Mouse (Mus musculus) lung, postnatal 36 days (tissue): ENCODE results near the gene Gm47841.

Experiments
- DNase-seq: peaks from one replicate; pipeline ENCODE4 v3.0.0; 2022; ENCODE audit warnings: mixed read lengths

Gene Gm47841

DNA sequence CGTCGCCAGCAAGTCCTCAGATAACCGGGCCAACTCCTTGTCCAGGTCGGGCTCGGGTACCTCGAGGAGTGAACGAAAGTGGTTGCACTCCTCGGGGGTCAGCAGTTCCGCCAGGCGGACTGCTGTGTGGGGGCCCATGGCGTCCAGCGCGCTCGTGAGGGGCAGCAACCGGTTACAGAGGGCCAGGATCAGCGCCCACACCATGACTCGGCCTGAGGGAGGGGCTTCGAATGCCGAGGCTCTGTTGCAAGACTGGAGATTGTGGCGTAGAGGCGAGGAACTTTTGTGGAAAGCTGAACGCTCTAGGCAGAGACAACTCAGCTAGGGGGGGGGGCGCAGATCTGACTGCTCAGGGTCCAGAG is at the start of gene Gm47841:
Gm47841 (minus strand) TSS at position 204 of the 362 bp plus-strand sequence.
- peak; percentile 24 for DNase-seq

DNA sequence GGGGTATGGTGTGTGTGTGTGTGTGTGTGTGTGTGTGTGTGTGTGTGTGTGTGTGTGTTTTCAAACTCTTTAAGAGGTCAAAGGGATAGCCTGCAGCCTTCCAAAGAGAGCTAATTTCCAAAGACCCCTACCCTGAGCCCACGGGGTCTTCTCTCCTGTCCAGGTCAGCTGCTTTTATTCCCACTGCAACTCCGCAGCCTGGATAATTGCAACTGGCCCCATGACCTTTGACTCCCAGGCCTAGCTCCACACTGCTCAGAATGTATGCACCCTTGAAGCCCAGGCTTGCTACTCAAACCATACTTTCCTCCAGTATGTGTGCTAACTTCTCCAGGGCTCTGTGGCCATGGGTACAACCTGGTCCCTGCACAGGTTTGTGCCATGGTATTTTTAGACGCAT is 48.2 kb upstream of the Gm47841 start:
- no peak for DNase-seq

DNA sequence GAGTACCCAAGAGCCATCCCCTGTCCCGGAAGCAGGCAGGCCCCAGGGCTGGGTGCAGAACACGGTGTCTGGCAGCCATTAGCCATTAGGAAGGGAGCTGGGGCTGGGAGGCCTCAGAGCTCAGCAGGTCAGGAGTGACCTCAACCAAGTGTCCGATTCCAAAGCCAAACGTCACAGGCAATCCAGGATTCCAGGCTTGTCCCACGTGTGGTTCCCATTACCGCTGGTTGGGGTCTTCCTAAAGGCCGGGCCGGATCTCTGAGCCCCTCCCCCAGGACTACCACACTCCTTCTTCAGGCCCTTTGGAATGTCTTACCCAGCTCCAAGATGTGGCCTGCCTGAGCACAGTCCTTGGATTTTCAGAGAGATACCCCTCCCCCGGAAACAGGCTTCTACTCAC is 47.8 kb upstream of the Gm47841 start:
- no peak for DNase-seq

DNA sequence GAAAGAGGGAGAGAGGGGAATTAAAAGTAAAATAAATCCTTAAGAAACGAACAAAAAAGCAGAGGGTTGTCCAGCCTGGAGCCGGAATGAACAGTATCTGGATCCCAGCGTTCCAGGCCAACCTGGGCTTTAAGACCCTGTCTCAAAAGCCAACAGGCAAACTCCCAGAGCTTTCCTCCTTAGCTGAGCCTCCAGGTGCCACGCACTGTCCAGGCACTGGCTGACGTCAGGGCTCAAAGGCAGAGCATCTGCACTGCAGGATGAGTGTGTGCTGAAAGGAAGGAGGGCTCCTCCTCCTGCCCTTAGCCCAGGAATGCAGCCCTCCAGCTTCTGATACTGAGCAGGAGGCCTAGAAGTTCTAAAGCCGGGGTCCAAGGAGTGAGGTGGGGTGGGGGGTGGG is 46.8 kb upstream of the Gm47841 start:
- DNase-seq: no peak

DNA sequence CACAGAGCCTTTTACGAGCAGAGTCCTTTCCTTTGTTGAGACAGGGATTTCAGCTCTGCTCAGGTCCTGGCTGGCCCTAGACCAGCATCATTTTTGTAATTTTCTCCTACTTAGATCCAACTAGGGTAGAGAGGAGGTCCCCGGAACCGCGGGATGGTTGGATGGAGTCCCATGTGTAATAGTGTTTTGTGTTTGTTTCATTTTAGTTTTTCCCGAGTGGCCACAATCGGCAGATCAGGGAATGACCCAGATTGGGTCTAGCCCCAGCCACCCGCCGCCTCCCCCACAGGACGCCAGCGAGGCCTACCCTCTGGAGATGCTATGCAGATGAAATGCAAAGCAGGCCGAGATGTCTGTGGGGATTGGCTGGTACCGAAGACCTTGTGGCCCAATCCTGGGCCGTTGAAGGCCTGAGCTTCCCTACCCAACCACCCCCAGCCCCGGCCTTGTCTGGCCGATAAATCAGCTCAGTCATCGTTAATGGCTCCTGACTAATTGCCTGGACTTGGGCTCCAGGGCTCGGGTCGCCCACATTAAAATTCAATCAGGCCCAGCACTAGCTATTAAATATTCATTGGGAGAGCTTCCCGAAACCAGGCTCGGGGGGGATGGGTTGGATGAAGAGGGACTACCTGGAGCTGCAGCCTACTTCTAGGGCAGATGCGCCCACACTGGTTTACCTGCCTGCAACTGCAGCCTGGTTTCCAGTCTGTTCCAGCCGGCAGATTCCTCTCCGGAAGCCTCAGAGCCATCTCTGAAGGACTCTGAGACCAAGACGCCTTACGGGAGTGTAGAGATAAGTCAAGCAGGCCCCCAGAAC is 45.8 kb upstream of the Gm47841 start:
- DNase-seq: no peak

DNA sequence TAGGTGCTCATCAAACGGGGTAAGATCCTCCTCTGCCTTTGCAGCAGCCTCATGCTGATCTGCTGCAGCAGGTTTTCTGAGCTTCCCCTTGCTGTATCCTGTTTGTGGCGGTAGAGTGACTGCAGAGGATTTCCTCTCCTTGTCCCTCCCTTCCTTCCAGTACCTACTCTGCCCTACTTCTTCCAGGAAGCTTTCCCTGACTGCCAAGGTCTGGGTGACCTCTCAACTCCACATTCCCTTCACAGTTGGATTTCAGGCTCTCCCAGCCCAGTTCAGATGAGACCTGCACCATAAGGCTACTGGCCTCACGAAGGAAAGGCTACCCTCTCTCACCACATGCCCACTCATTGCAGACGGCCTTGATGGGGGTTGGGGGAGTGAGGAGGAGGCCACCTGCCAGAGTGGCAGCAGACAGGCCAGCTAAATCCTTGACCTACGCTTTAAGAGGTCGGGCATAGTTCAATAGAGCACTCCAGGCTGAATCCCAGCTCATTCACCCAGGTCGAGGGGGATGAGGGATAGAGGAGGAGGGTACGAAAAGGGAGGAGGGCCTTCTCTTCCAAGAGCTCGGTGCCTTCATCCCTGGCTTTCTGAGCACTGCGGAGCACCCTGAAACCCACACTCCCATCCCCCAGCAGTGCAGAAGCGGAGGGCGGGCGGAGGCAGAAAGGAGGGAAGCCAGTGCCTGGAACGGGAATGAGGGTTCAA is 45.1 kb upstream of the Gm47841 start:
- no peak for DNase-seq

DNA sequence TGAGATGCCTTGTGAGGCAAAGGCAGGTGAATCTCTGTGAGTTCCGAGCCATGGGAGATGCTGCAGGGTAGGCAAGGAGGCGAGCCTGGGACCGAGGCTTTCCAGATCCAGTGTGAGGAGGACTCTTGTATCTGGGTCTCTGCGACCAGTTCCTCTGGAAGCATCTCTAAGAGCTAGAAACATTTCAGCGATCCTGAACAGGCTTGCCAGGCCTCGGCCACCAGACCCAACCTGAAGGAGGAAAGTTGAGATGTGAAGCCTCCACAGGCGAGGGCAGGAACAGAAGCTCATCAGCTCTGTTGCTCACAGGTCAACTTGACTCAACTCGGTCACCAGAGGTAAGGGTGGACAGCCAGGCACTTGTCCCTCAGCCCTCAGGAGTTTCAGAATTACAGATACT is 44.4 kb upstream of the Gm47841 start:
- no peak for DNase-seq

DNA sequence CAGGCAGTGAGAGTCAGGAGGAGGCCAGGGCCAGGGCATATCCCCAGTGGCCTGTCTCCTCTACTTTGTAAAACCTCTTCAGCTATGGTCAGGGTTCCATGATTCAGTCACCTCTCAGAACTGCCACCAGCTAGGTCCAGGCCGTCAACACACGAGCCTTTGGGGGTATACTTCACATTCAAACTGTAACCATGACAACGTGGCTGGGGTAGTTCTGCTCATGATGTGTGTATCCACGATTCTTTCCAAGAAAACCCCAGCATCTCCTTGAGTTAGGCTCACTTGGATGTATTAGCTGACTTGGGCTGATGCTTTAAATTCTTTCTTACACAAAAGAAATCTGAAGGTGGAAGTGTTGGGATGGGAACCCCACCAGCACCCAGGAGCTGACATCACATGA is 41.1 kb upstream of the Gm47841 start:
- DNase-seq: no peak

DNA sequence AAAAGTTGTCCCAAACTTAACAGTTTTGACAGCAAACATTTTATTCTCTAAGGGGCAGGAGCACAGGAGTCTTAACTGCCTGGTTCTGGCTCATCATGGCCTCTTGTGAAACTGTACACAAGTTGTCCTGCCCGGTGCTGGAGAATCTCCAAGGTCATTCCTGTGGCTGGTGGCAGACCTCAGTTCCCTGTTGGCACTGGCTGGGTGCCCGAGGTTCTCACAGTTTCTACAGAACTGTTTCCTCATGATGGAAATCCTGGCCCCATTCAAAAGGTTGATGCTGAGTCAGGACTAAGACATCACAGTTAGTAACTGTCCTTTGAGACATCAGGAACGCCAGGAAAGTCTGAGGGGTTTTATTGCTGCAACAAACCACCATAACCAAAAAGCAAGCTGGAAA is 39.8 kb upstream of the Gm47841 start:
- DNase-seq: peak; percentile 86

DNA sequence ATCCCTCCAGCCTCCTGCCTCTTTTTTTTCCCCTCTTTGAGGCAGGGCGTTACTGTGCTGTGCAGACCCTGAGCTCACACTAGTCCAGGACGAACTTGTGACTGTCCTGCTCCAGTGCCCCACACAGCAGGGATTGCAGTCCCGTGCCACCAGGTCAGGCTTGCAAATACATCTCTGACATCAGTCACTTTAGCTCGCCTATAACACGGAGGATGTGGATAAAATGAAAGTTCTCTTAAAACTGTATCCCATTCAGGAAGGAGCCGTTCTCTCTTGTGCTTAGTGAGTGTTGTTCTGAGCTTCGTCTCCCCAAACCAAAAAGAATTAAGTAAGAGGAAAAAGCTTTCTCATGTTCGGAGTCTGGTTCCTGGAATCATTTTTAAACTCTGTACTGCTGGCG is 39.3 kb upstream of the Gm47841 start:
- DNase-seq: no peak

DNA sequence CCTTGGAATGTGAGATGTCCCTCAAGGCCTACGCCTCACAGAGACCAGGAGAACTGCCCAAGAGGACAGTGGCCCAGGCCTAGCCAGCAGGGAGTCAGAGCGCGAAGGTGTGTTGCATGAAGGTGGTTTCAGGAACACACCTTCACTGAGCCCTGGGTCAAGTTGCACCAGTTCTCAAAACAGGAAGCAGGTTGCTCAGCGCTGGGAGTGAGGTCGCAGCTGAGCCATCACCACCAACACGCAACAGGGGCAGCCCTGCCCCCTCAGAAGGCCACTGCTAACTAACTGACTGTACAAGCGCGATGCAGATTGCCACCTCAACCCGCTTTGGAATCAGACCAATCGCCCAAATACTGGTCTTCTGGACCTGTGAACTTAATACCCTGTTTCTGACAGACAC is 37.3 kb upstream of the Gm47841 start:
- DNase-seq: no peak

DNA sequence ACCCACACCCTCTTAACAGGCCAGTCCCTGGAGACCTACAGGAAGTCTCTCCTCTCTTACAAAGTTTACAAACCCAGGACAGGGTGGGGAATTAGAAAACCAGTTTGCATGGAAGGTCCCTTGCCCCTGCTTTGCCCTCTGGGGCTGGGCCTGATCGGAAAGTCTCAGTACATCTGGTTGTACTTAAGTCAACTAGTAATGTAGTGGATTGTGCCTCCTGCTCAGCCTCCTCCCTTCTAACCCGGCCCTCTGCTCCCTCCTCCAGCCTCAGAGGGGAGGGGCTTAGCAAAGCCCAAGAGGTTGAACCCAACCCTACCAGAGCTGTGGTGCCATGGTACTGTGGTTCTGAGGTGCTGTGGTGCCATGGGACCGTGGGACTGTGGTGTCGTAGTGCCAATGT is 35.0 kb upstream of the Gm47841 start:
- DNase-seq: peak; percentile 48

DNA sequence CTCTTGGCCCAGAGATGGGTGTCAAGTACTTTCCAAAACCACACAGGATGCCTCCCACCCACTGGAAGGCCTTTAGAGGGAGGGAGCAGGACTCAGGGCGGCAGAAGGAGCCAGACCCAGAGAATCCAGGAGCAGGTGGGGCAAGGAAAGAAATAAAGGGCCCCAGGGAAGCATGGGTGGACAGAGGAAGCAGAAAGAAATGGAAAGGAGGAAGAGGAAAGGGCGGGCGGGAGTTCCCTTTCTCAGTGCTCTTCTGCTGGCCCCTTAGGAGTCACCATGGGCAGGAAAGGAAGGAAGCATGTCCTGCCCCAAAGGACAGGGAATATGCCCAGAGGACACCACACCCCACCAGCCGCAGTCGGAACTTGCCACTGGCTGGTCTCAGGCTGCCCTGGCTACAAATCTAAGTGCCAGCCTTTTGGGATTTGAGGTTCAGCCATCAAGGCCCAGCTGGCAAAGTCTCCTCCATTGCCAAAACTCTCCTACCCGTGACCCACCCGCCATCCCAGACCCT is 33.9 kb upstream of the Gm47841 start:
- peak; percentile 44 for DNase-seq

DNA sequence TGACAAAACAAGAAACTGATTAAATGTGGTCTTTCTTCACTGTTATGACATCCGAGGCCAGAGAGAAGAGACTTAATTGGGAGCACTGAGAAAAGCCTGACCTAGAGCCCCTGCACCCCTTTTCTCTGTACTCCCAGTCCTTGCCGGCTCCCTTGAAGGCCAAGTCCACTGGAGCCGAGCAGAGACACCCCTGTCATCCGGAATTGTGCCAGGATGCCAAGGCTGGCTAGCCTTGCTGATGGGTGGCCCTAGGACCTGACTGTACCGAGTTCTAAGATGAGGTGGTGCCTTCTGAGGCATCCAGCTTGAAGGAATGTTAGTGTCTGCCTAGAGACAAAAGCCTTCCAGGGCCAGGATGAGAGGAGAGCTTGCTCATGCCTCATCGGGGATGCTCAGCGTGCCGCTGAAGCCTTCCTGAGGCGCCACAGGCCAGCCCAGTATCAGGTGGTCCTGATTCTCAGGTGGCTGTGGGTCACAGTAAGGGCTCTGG is 32.9 kb upstream of the Gm47841 start:
- no peak for DNase-seq

DNA sequence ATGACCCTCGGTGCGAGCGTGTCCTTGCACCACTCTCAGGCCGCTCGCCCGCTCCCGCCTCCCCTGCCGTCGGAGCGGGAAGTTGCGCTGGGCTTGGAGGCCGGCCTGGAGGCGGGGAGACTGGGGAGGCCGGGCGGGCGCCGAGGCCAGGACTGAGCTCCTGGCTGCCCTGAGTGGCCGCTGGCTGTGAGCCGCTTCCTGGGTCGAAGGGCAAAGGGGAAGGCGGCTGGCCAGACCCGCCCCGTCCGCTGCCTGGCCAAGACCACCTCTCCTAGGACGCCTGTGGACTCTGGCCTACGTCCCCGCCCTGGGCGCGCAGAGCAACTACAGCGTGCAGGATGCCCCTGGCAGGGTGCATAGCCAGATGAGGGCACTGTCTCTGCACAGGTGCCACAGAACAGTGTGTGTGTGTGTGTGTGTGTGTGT is 31.5 kb upstream of the Gm47841 start:
- peak; percentile 94 for DNase-seq

DNA sequence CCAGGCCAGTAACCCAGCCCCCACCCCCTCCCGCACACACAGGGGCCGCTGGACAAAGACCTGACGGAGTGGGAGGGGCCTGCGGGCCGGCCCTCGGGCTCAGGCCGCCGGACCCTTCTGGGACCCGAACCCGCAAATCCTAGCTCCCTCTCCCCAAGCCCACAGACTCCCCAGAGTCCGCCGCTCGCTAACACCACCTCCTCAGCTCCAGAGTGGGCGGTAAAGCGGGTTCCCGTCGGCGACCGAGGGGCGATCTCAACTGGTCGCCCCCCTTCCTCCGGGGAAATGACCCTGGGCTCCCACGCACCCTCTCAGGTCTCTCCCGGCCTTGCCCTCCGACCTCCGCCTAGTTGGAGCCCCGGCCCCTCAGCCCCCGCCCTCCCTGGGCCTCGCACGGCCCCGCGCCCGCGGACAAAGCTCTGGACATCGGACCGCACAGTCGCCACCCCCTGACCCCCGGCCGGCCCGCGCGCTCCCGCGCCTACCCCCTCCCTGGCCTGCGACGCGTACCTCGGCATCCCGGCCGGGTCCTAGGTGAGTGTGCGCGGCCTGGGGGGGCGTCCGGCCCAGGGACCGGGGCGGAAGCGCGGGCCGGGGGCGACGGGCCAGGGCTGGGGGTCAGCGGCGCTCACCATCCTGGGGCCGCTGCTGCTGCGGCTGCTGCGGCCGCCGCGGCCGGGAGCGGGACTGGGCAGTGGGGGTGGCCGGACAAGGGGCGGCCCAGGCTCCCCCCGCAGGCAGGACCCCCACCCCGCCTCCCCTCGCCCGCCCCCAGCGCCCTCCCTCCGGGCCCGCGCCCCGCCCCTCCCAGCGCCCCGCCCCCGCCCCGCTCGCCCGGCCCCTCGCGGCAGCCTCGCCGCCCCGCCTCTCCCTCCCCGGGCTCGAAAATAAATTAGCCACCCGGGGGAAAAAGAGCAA is 30.9 kb upstream of the Gm47841 start, which contains the start of gene Fignl2:
Fignl2 (minus strand) TSS at position 755 of the 918 bp plus-strand sequence.
- DNase-seq: peak; percentile 43

DNA sequence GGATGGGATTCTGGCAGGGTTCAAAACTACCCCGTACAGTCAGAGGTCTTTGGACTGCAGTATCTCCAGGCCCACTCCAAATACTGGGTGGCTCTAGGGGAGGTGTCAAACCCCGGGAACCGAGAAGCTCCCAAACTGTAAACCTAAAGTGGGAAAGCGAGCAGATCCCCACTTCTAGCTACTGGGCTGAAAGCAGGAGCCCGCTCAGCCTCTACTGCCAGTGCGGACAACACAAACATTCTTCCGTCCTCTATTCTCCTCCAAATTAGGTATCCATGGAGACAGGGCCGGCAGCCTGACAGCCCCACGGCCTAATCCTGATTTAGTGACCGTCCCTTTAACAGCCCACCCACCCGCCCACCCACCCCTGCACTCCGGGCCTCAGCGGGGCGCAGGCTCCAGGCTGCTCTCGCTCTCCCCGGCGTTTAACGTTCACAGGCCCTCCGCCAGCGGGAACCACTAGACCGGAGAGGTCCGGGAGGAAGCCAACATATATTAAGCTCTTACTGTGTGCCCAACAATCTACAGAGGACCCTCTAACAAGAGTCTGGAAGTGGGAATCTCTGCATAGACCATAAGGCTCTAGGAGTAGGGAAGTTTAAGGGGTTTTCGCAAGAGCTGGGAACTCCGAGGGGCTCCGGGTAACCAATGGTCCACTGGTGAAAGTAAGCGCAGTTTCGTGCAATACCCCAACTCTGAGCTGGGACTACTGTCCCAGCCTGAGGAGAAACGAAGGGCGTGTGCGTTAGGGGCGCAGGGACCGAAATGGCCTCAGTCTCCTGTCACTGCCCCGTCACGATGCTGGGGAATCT is 30.0 kb upstream of the Gm47841 start:
- DNase-seq: no peak

DNA sequence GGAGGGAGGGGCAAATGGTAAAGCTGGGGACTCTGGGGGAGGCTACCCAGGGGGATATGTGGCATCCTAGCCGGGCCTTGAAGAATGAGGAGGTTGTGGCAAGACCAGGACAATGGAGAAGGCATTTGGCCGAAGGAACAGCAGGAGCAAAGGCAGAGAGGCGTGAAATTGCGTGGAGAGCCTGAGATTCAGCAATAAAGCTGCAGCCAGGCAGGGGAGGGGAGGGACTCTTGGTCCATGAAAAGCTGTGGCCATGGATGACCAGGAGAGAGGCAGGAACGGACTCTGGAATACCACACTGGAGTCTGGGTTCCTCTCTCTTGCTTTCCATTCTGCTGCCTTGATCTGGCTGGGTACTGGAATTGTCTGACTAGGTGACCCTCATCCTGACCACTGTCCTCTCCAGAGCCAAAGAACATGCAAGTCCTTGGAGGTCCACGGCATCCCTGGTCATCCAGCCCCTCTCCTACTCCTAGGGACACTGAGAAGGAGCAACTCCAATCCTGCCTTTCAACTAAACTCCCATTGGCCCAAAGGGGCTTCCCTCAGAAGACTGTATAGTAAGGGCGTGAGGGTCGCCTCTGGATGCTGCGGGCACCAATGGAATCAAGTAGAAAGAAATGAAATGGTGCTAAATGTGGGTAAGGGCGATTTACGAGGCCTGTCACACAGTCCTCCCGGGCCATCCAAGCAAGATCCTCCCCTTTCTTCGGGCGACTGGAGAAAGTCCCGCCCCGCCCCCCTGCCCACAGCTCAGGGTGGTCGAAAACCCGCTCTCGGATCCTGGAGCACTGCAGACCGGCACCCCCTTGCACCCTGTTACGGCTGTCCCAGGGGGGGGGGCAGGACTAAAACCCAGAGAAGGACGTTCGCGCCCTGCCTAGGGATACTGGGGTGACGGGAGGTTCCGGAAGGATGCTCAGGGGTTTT is 29.1 kb upstream of the Gm47841 start:
- DNase-seq: no peak

DNA sequence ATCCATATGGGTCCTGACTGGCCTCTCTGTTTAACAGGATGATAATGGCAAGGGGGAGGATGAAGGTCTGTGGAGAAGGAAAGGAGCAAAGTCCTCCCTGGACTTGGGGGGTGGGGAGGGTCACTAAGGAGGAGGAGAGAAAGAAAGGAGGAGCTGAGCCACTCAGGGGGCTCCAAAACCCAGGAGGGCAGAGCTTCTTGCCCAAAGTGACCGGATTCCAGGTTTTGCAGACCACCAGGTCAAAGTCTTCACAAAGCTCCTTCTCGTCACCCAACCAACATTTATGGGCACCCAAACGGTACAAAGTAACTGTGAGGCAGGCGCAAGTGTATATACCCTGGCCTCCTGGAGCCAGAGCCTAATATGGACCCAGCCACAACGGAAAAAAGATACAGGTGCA is 28.5 kb upstream of the Gm47841 start:
- no peak for DNase-seq

DNA sequence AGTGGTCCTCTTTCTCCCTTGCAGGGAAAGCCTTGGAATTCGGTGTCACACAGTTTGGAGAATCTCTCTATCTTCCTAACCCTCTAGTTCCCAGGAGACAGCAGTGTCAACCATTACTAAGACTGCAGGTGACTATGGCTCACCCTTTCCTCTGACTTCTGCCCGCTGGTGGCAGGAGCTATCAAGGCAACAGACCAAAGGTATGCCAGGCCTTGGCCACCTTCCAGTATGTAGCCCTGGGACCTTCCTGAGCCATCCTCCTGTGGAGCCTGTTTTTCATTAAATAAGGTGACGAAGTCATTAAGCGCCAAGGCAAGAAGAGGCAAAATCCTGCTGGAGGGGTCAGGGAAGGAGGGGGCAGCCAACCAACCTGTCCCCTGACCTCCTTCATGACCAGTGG is 28.0 kb upstream of the Gm47841 start:
- DNase-seq: no peak

DNA sequence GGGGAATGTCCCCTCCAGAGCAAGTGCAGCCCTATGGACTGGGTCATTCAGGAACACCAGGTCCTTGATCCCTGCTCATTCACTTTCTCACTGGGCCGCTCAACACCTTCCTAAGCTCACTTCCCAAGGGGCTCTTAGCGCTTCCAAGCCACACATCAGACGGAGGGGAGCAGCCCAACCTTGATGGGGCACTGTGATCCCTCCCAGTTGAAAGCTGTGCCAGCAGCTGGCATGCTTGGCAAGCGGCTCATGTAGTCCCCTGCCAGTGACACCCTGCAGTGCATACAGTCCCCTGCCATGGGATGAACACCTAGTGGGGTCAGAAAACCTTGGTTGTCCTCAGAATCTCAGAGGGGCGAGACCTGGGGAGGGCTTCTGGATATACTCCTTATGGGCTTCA is 26.9 kb upstream of the Gm47841 start:
- DNase-seq: no peak
